ENCODE assay signal across 24 mouse cellular contexts in the genomic region with DNA sequence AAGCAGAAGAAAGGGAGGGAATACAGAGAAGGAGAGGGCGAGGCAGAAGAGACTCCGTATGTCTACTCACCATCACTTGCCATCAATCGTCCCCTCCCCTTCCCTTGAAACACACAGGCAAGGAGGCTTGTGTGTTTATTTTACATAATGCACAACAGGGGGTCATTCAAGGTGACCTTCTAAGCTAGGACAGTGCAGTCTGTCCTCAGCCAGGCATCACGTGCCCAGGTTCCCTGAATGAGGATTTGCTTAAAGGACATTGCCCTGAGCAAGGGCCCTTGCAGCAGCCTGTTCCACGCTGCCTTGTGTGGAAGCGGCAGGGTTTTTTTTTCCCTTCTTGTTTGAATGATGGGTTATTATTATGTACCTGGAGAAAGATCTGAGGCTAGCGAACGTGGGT. TPM values are rescaled to one million over a fixed set of nuclear protein-coding genes. Genes with fewer than 3 reads are reported as not detected.
A peak's percentile ranks its signal among the peaks of the same experiment; 100 is the strongest.
DNase-seq lines count a peak whose midpoint lies in the region; ATAC-seq and TF ChIP-seq lines count a peak whose summit lies in the region.
"Had no signal": no experiment of that assay in that cellular context is flagged by ENCODE, and none has a peak within 500 bp of the region (broad histone marks: within the 10 kb centered on the region; RNA-seq: fewer than 3 reads in every experiment).

No protein-coding gene starts in this region.

- H3K4me3 ChIP-seq in hindbrain, embryonic 14.5 days (replicated peaks; ENCODE audit: low read length), result no peak overlapping the region
- no peak overlapping the region for H3K4me3 ChIP-seq in hindbrain, embryonic 13.5 days
- no peak overlapping the region for H3K4me3 ChIP-seq in kidney, adult 2 months (ENCODE audit: insufficient read depth, low read depth, low read length)
- H3K4me3 ChIP-seq in kidney, embryonic 16.5 days (ENCODE audit: low read length), result no peak overlapping the region
- H3K4me3 ChIP-seq in midbrain, embryonic 11.5 days (ENCODE audit: low read depth, low read length), result no peak overlapping the region
- H3K4me3 ChIP-seq in midbrain, embryonic 13.5 days (replicated peaks), result no peak overlapping the region
- H3K4me3 ChIP-seq: embryonic facial prominence, embryonic 12.5 days; embryonic facial prominence, embryonic 15.5 days; heart, adult 2 months; heart, embryonic 10.5 days; heart, embryonic 13.5 days had no signal

- 80% methylated on average over 8 of the region's 8 CpGs for WGBS in hindbrain, embryonic 14.5 days
- WGBS in hindbrain, embryonic 13.5 days, result 72% methylated on average over 8 of the region's 8 CpGs
- WGBS in kidney, adult 2 months, result 84% methylated on average over 8 of the region's 8 CpGs
- 81% methylated on average over 8 of the region's 8 CpGs for whole genome bisulfite sequencing in kidney, embryonic 16.5 days
- WGBS in midbrain, embryonic 11.5 days, result 80% methylated on average over 8 of the region's 8 CpGs
- WGBS in midbrain, embryonic 13.5 days, result 67% methylated on average over 8 of the region's 8 CpGs

- no peak overlapping the region for H3K27ac ChIP-seq in hindbrain, embryonic 14.5 days
- no peak overlapping the region for H3K27ac ChIP-seq in hindbrain, embryonic 13.5 days
- H3K27ac ChIP-seq in kidney, adult 2 months (ENCODE audit: insufficient read depth, low read depth, low read length), result no peak overlapping the region
- H3K27ac ChIP-seq in kidney, embryonic 16.5 days (ENCODE audit: low read length), result no peak overlapping the region
- no peak overlapping the region for H3K27ac ChIP-seq in midbrain, embryonic 11.5 days (ENCODE audit: low read depth, low read length)
- no peak overlapping the region for H3K27ac ChIP-seq in midbrain, embryonic 13.5 days
- H3K27ac ChIP-seq: embryonic facial prominence, embryonic 12.5 days; embryonic facial prominence, embryonic 15.5 days; heart, adult 2 months; heart, embryonic 10.5 days; heart, embryonic 13.5 days had no signal

- no peaks in the 10 kb centered on the region for H3K36me3 ChIP-seq in hindbrain, embryonic 14.5 days (replicated peaks; ENCODE audit: control insufficient read depth, insufficient read depth)
- no peaks in the 10 kb centered on the region for H3K36me3 ChIP-seq in hindbrain, embryonic 13.5 days
- H3K36me3 ChIP-seq in kidney, adult 2 months (ENCODE audit: control insufficient read depth, insufficient read depth, low read length), result no peaks in the 10 kb centered on the region
- H3K36me3 ChIP-seq in kidney, embryonic 16.5 days (ENCODE audit: insufficient read depth, low read length), result no peaks in the 10 kb centered on the region
- no peaks in the 10 kb centered on the region for H3K36me3 ChIP-seq in midbrain, embryonic 11.5 days (ENCODE audit: control insufficient read depth, insufficient read depth, low read length)
- no peaks in the 10 kb centered on the region for H3K36me3 ChIP-seq in midbrain, embryonic 13.5 days
- H3K36me3 ChIP-seq: embryonic facial prominence, embryonic 12.5 days; embryonic facial prominence, embryonic 15.5 days; heart, embryonic 10.5 days; heart, embryonic 13.5 days had no signal

- DNase-seq in hindbrain, embryonic 14.5 days (ENCODE audit: low spot score), result no peak
- peak; percentile 14 for DNase-seq in kidney, adult 2 months
- no peak for DNase-seq in midbrain, embryonic 11.5 days (ENCODE audit: low spot score, missing footprints)
- peak; percentile 74 for DNase-seq in R1 (ENCODE audit: low read depth, low spot score)
- no peak for DNase-seq in cerebellum, postnatal 36 days
- DNase-seq: adrenal gland, postnatal 10 days; adrenal gland, postnatal 36 days; cerebellum, adult 18-20 months; cerebellum, adult 9-10 months; cerebellum, postnatal 14 days; forebrain, postnatal 0 days; gastrocnemius, postnatal 10 days; gastrocnemius, postnatal 36 days; heart, adult 2 months; heart, postnatal 14 days; heart, postnatal 4 days had no signal

- no peak for TF ChIP-seq CTCF in kidney, adult 2 months (conservative IDR thresholded peaks at IDR 0.05; ENCODE audit: insufficient read depth, insufficient read length, low read depth, low read length)

- H3K9me3 ChIP-seq in hindbrain, embryonic 14.5 days (ENCODE audit: control insufficient read depth, low read length), result no peaks in the 10 kb centered on the region
- H3K9me3 ChIP-seq in hindbrain, embryonic 13.5 days, result no peaks in the 10 kb centered on the region
- H3K9me3 ChIP-seq in kidney, embryonic 16.5 days (ENCODE audit: low read length), result no peaks in the 10 kb centered on the region
- H3K9me3 ChIP-seq in midbrain, embryonic 11.5 days (ENCODE audit: control insufficient read depth, low read length), result no peaks in the 10 kb centered on the region
- no peaks in the 10 kb centered on the region for H3K9me3 ChIP-seq in midbrain, embryonic 13.5 days
- H3K9me3 ChIP-seq: embryonic facial prominence, embryonic 12.5 days; embryonic facial prominence, embryonic 15.5 days; heart, embryonic 10.5 days; heart, embryonic 13.5 days had no signal

- no peak overlapping the region for H3K4me2 ChIP-seq in hindbrain, embryonic 14.5 days (replicated peaks)
- H3K4me2 ChIP-seq in hindbrain, embryonic 13.5 days, result no peak overlapping the region
- H3K4me2 ChIP-seq in kidney, embryonic 16.5 days (replicated peaks; ENCODE audit: low read depth, low read length), result no peak overlapping the region
- no peak overlapping the region for H3K4me2 ChIP-seq in midbrain, embryonic 11.5 days
- H3K4me2 ChIP-seq in midbrain, embryonic 13.5 days (replicated peaks), result no peak overlapping the region
- H3K4me2 ChIP-seq: embryonic facial prominence, embryonic 12.5 days; embryonic facial prominence, embryonic 15.5 days; heart, embryonic 13.5 days had no signal

- ATAC-seq in hindbrain, embryonic 14.5 days (ENCODE audit: low FRiP score), result no peak
- no peak for ATAC-seq in hindbrain, embryonic 13.5 days (ENCODE audit: low FRiP score)
- ATAC-seq in kidney, embryonic 16.5 days (ENCODE audit: low FRiP score, low TSS enrichment), result no peak
- ATAC-seq in midbrain, embryonic 11.5 days (ENCODE audit: low FRiP score), result 0 out of 2 replicates have a peak, but pooled peaks have one; percentile 33
- no peak for ATAC-seq in midbrain, embryonic 13.5 days
- ATAC-seq: forebrain, embryonic 14.5 days; forebrain, postnatal 0 days had no signal

- 0 out of 2 replicates have a peak, but pooled peaks cover 4% of the 10 kb centered on the region for H3K4me1 ChIP-seq in hindbrain, embryonic 14.5 days (replicated peaks; ENCODE audit: control insufficient read depth, insufficient read depth, low read length)
- H3K4me1 ChIP-seq in hindbrain, embryonic 13.5 days (replicated peaks), result no peaks in the 10 kb centered on the region
- H3K4me1 ChIP-seq in kidney, adult 2 months (ENCODE audit: control insufficient read depth, insufficient read depth, low read length), result no peaks in the 10 kb centered on the region
- H3K4me1 ChIP-seq in kidney, embryonic 16.5 days (ENCODE audit: insufficient read depth, low read length), result no peaks in the 10 kb centered on the region
- H3K4me1 ChIP-seq in midbrain, embryonic 11.5 days (ENCODE audit: control insufficient read depth, insufficient read depth, low read length), result no peaks in the 10 kb centered on the region
- H3K4me1 ChIP-seq in midbrain, embryonic 13.5 days (replicated peaks), result no peaks in the 10 kb centered on the region
- H3K4me1 ChIP-seq: embryonic facial prominence, embryonic 12.5 days; embryonic facial prominence, embryonic 15.5 days; heart, embryonic 10.5 days had no signal

- no peaks in the 10 kb centered on the region for H3K27me3 ChIP-seq in hindbrain, embryonic 14.5 days (ENCODE audit: control insufficient read depth, insufficient read depth, low read length)
- H3K27me3 ChIP-seq in hindbrain, embryonic 13.5 days, result no peaks in the 10 kb centered on the region
- H3K27me3 ChIP-seq in kidney, adult 2 months (replicated peaks; ENCODE audit: control insufficient read depth, insufficient read depth, low read length), result no peaks in the 10 kb centered on the region
- H3K27me3 ChIP-seq in kidney, embryonic 16.5 days (ENCODE audit: insufficient read depth, low read length), result no peaks in the 10 kb centered on the region
- H3K27me3 ChIP-seq in midbrain, embryonic 11.5 days (ENCODE audit: control insufficient read depth, insufficient read depth, low read length), result no peaks in the 10 kb centered on the region
- no peaks in the 10 kb centered on the region for H3K27me3 ChIP-seq in midbrain, embryonic 13.5 days
- H3K27me3 ChIP-seq: embryonic facial prominence, embryonic 12.5 days; embryonic facial prominence, embryonic 15.5 days had no signal

- H3K9ac ChIP-seq in hindbrain, embryonic 14.5 days, result 0 out of 2 replicates have a peak overlapping the region, but pooled peaks have one; percentile 4
- H3K9ac ChIP-seq in hindbrain, embryonic 13.5 days, result no peak overlapping the region
- H3K9ac ChIP-seq in kidney, embryonic 16.5 days (replicated peaks; ENCODE audit: low read length), result no peak overlapping the region
- H3K9ac ChIP-seq in midbrain, embryonic 11.5 days (ENCODE audit: low read length), result no peak overlapping the region
- H3K9ac ChIP-seq in midbrain, embryonic 13.5 days (replicated peaks), result no peak overlapping the region
- H3K9ac ChIP-seq: embryonic facial prominence, embryonic 12.5 days; embryonic facial prominence, embryonic 15.5 days; forebrain, postnatal 0 days; heart, embryonic 13.5 days had no signal

- no peak for TF ChIP-seq POLR2A in kidney, adult 2 months (IDR thresholded peaks at IDR 0.05; ENCODE audit: low read depth, low read length)

RNA-seq across cellular contexts. Expression of gene Atp6v1g1, which starts 19.1 kb away (rescaled TPM):
- polyA plus RNA-seq in hindbrain, embryonic 14.5 days (2014; fragmentation: Nextera tagmentation; extraction: Ambion mirVana), result 409 and 428 TPM in 2 replicates
- 464 and 480 TPM in 2 replicates for polyA plus RNA-seq in hindbrain, embryonic 13.5 days (2015; fragmentation: Nextera tagmentation; extraction: Ambion mirVana)
- 76.1 and 117 TPM in 2 replicates for polyA plus RNA-seq in kidney, adult 2 months (2012; rRNA removed)
- polyA plus RNA-seq in kidney, embryonic 16.5 days (2015; fragmentation: Nextera tagmentation; extraction: Ambion mirVana), result 305 and 320 TPM in 2 replicates
- 386 and 408 TPM in 2 replicates for polyA plus RNA-seq in midbrain, embryonic 11.5 days (2014; fragmentation: Nextera tagmentation; extraction: Ambion mirVana)
- 461 and 466 TPM in 2 replicates for polyA plus RNA-seq in midbrain, embryonic 13.5 days (2015; fragmentation: Nextera tagmentation; extraction: Ambion mirVana)

RNA-seq across cellular contexts. Expression of gene Whrn, which starts 29.7 kb away (rescaled TPM):
- polyA plus RNA-seq in hindbrain, embryonic 14.5 days (2014; fragmentation: Nextera tagmentation; extraction: Ambion mirVana), result 5.8 and 8.0 TPM in 2 replicates
- 5.3 and 5.6 TPM in 2 replicates for polyA plus RNA-seq in hindbrain, embryonic 13.5 days (2015; fragmentation: Nextera tagmentation; extraction: Ambion mirVana)
- polyA plus RNA-seq in kidney, adult 2 months (2012; rRNA removed), result 20.3 and 22.7 TPM in 2 replicates
- polyA plus RNA-seq in kidney, embryonic 16.5 days (2015; fragmentation: Nextera tagmentation; extraction: Ambion mirVana), result 4.8 and 5.6 TPM in 2 replicates
- 7.5 and 9.1 TPM in 2 replicates for polyA plus RNA-seq in midbrain, embryonic 11.5 days (2014; fragmentation: Nextera tagmentation; extraction: Ambion mirVana)
- 6.6 and 10.3 TPM in 2 replicates for polyA plus RNA-seq in midbrain, embryonic 13.5 days (2015; fragmentation: Nextera tagmentation; extraction: Ambion mirVana)

RNA-seq across cellular contexts. Expression of gene Tmem268, which starts 33.1 kb away (rescaled TPM):
- polyA plus RNA-seq in hindbrain, embryonic 14.5 days (2014; fragmentation: Nextera tagmentation; extraction: Ambion mirVana), result 4.5 and 4.8 TPM in 2 replicates
- polyA plus RNA-seq in hindbrain, embryonic 13.5 days (2015; fragmentation: Nextera tagmentation; extraction: Ambion mirVana), result 3.0 and 4.4 TPM in 2 replicates
- 9.1 and 10.1 TPM in 2 replicates for polyA plus RNA-seq in kidney, adult 2 months (2012; rRNA removed)
- 6.6 TPM in 2 replicates for polyA plus RNA-seq in kidney, embryonic 16.5 days (2015; fragmentation: Nextera tagmentation; extraction: Ambion mirVana)
- polyA plus RNA-seq in midbrain, embryonic 11.5 days (2014; fragmentation: Nextera tagmentation; extraction: Ambion mirVana), result 6.2 and 8.1 TPM in 2 replicates
- polyA plus RNA-seq in midbrain, embryonic 13.5 days (2015; fragmentation: Nextera tagmentation; extraction: Ambion mirVana), result 2.7 and 2.8 TPM in 2 replicates

Comparison
In these comparisons a context has a peak if more than half of its experiments do, and no peak if none do; other contexts are left out.
1. DNase-seq: peak in kidney, adult 2 months (single experiment) and R1 (single experiment); none in hindbrain, embryonic 14.5 days (single experiment), midbrain, embryonic 11.5 days (single experiment) and cerebellum, postnatal 36 days (0 of 2).